Mouse (Mus musculus): ENCODE measurements around the gene Olfr315.
"Not testable (repeated sequence)": the region's sequence is repeated elsewhere in the genome, so short reads cannot be mapped to it uniquely, and the experiment has no call there.

The Olfr315 gene

DNA sequence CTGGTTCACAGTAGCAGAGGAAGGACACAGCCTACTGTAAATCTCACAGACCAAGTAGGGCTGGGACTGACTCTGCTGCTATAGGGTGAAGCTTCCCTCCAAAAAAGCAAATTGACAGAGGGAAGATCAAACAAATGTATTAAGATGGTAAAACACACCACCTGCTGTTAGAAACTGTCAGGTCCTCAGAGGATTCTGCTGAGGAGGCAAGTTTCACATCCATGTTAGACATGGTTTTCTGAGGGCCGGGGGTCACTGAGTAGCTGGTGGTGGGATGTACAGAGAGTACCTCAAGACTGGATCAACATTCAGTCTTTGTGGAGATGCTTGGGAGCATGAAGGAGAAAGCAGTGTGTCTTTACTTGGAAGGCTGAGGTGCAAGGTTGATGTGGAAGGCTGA lies 42.7 kb downstream of the Olfr315 start:
- DNase-seq (ENCODE audit: low spot score in 2 of 2) = no peak

DNA sequence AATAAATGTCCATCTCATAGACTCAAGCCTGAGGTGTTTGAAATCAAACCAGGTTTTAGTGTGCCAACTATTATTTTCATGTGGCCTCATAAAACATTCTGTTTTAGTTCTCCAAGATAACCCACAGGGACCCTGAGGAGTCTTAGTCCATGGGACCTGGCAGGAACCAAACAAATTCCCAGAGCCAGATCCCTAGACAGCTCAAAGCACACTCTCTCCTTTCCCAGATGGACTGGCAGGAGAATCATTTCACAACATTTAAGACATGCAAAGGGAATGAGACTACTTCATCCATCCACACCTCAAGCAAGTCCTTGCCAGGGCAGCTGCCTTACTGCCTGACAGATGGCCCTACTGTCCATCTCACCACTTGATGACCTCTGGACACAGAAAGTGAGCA lies 55.9 kb downstream of the Olfr315 start, which contains the start of gene Olfr312:
Olfr312 (plus strand) TSS at position 301 of the 400 bp plus-strand sequence.
- DNase-seq (ENCODE audit: low spot score in 2 of 2) = not testable (repeated sequence)

DNA sequence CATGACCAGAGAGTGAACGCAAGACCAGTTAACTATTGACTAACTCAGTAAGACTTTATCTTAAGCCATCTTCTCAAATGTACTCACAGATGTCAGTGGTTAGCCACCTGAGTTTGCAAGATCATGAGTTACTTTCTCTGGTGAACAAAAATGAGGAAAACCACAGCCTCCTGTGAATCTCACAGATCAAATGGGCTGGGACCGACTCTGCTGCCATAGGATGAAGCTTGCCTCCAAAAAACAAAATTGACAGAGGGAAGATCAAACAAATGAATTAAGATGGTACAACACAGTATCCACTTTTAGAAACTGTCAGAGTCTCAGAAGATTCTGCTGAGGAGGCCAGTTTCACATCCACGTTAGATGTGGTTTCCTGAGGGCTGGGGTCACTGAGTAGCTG lies 56.8 kb downstream of the Olfr315 start:
- peak; percentile 52 to 54 for DNase-seq (ENCODE audit: low spot score in 2 of 2)
